Mouse (Mus musculus): ENCODE measurements around the gene Mrs2. TPM values are rescaled to one million over a fixed set of nuclear protein-coding genes. Genes with fewer than 3 reads are reported as not detected.

Gene Mrs2
- polyA plus RNA-seq, 1 experiment from 2014 or later = 18.6 TPM

- H3K4me3 ChIP-seq (replicated peaks) = no peak overlapping the region
- 80% methylated on average over 4 of the region's 4 CpGs for WGBS
- no peak overlapping the region for H3K4me2 ChIP-seq (replicated peaks)
- H3K27ac ChIP-seq = no peak overlapping the region
- no peaks in the 10 kb centered on the region for H3K27me3 ChIP-seq
- ATAC-seq = no peak
- peaks cover 4% of the 10 kb centered on the region; the same call in 1 of the 2 replicates for H3K36me3 ChIP-seq
- H3K9ac ChIP-seq (replicated peaks) = no peak overlapping the region
- no peaks in the 10 kb centered on the region for H3K9me3 ChIP-seq
- H3K4me1 ChIP-seq (replicated peaks) = peaks cover 22% of the 10 kb centered on the region
These were observed 2.2 kb upstream of the Mrs2 start for GRCm38 (mm10) chr13:25022386-25022785.

- peak; percentile 73 for ATAC-seq
- H3K27me3 ChIP-seq = no peaks in the 10 kb centered on the region
- peak overlapping the region; percentile 91 for H3K9ac ChIP-seq (replicated peaks)
- peaks cover 22% of the 10 kb centered on the region for H3K4me1 ChIP-seq (replicated peaks)
- H3K9me3 ChIP-seq = no peaks in the 10 kb centered on the region
- H3K4me2 ChIP-seq (replicated peaks) = peak overlapping the region; percentile 76
- peak overlapping the region; percentile 83 for H3K4me3 ChIP-seq (replicated peaks)
- WGBS = 55% methylated on average over 4 of the region's 4 CpGs
- H3K36me3 ChIP-seq = peaks cover 13% of the 10 kb centered on the region; the same call in 1 of the 2 replicates
- H3K27ac ChIP-seq = peak overlapping the region; percentile 78; the same call in 1 of the 2 replicates
These were observed 337 bp upstream of the Mrs2 start for GRCm38 (mm10) chr13:25020540-25020892.

- peak overlapping the region; percentile 91; the same call in 1 of the 2 replicates for H3K9ac ChIP-seq (replicated peaks)
- no peak for ATAC-seq
- no peak overlapping the region for H3K27ac ChIP-seq
- 94% methylated on average over 9 of the region's 9 CpGs for WGBS
- peaks cover 13% of the 10 kb centered on the region; the same call in 1 of the 2 replicates for H3K36me3 ChIP-seq
- peaks cover 22% of the 10 kb centered on the region for H3K4me1 ChIP-seq (replicated peaks)
- H3K9me3 ChIP-seq = no peaks in the 10 kb centered on the region
- no peaks in the 10 kb centered on the region for H3K27me3 ChIP-seq
- H3K4me2 ChIP-seq (replicated peaks) = peak overlapping the region; percentile 76
- peak overlapping the region; percentile 83; the same call in 1 of the 2 replicates for H3K4me3 ChIP-seq (replicated peaks)
These were observed 1.9 kb downstream of the Mrs2 start for GRCm38 (mm10) chr13:25018316-25018715.

- 0 out of 2 replicates have a peak, but pooled peaks have one; percentile 6 for ATAC-seq
- Histone ChIP-seq H3K27me3 (no peaks in the 10 kb centered on the region), H3K9me3 (peaks cover 6% of the 10 kb centered on the region; the same call in 1 of the 2 replicates), H3K27ac (no peak overlapping the region), H3K36me3 (peaks cover 34% of the 10 kb centered on the region), H3K4me3 (replicated peaks) (no peak overlapping the region), H3K9ac (replicated peaks) (no peak overlapping the region), H3K4me2 (replicated peaks) (no peak overlapping the region), H3K4me1 (replicated peaks) (no peaks in the 10 kb centered on the region)
- 84% methylated on average over 7 of the region's 8 CpGs for WGBS
These were observed 13.1 kb downstream of the Mrs2 start for GRCm38 (mm10) chr13:25007115-25007514.

GRCm38 (mm10) chr13:25002965-25003364 lies 17.2 kb downstream of the Mrs2 start:
- Histone ChIP-seq H3K27ac (no peak overlapping the region), H3K4me2 (replicated peaks) (no peak overlapping the region), H3K4me1 (replicated peaks) (no peaks in the 10 kb centered on the region), H3K9ac (replicated peaks) (no peak overlapping the region), H3K36me3 (peaks cover 71% of the 10 kb centered on the region), H3K9me3 (peaks cover 6% of the 10 kb centered on the region; the same call in 1 of the 2 replicates), H3K4me3 (replicated peaks) (no peak overlapping the region), H3K27me3 (no peaks in the 10 kb centered on the region)
- ATAC-seq = no peak

GRCm38 (mm10) chr13:24999538-24999937 lies 20.6 kb downstream of the Mrs2 start:
- peaks cover 86% of the 10 kb centered on the region for H3K36me3 ChIP-seq
- no peak overlapping the region for H3K4me3 ChIP-seq (replicated peaks)
- H3K9ac ChIP-seq (replicated peaks) = no peak overlapping the region
- H3K4me2 ChIP-seq (replicated peaks) = no peak overlapping the region
- H3K27ac ChIP-seq = no peak overlapping the region
- no peak for ATAC-seq
- WGBS = 85% methylated on average over 2 of the region's 2 CpGs
- H3K9me3 ChIP-seq = no peaks in the 10 kb centered on the region
- H3K27me3 ChIP-seq = no peaks in the 10 kb centered on the region
- H3K4me1 ChIP-seq (replicated peaks) = no peaks in the 10 kb centered on the region

- no peak for ATAC-seq
- no peak overlapping the region for H3K4me3 ChIP-seq (replicated peaks)
- no peaks in the 10 kb centered on the region for H3K27me3 ChIP-seq
- H3K9me3 ChIP-seq = no peaks in the 10 kb centered on the region
- no peak overlapping the region for H3K27ac ChIP-seq
- no peak overlapping the region for H3K4me2 ChIP-seq (replicated peaks)
- H3K36me3 ChIP-seq = peaks cover 82% of the 10 kb centered on the region
- 50% methylated on average over 2 of the region's 2 CpGs for WGBS
- H3K9ac ChIP-seq (replicated peaks) = no peak overlapping the region
- H3K4me1 ChIP-seq (replicated peaks) = no peaks in the 10 kb centered on the region
These were observed 27.0 kb downstream of the Mrs2 start for GRCm38 (mm10) chr13:24993160-24993559.

- WGBS = 87% methylated on average over 6 of the region's 6 CpGs
- no peak overlapping the region for H3K4me3 ChIP-seq (replicated peaks)
These were observed 31.2 kb downstream of the Mrs2 start for GRCm38 (mm10) chr13:24989006-24989405.

GRCm38 (mm10) chr13:24988391-24988790 lies 31.8 kb downstream of the Mrs2 start:
- Histone ChIP-seq H3K9ac (replicated peaks) (no peak overlapping the region), H3K4me2 (replicated peaks) (no peak overlapping the region), H3K9me3 (no peaks in the 10 kb centered on the region), H3K36me3 (peaks cover 35% of the 10 kb centered on the region), H3K4me3 (replicated peaks) (no peak overlapping the region), H3K27ac (no peak overlapping the region), H3K27me3 (no peaks in the 10 kb centered on the region), H3K4me1 (replicated peaks) (0 out of 2 replicates have a peak, but pooled peaks cover 4% of the 10 kb centered on the region)
- peak; percentile 72; the same call in 1 of the 2 replicates for ATAC-seq
- 42% methylated on average over 7 of the region's 7 CpGs for WGBS

More at GRCm38 (mm10) chr13:24989006-24989405, 31.2 kb downstream of the Mrs2 start:
- peaks cover 41% of the 10 kb centered on the region for H3K36me3 ChIP-seq
- no peaks in the 10 kb centered on the region for H3K27me3 ChIP-seq
- H3K4me2 ChIP-seq (replicated peaks) = no peak overlapping the region
- 0 out of 2 replicates have a peak, but pooled peaks cover 4% of the 10 kb centered on the region for H3K4me1 ChIP-seq (replicated peaks)
- no peaks in the 10 kb centered on the region for H3K9me3 ChIP-seq
- no peak overlapping the region for H3K9ac ChIP-seq (replicated peaks)
- ATAC-seq = no peak
- H3K27ac ChIP-seq = no peak overlapping the region

- peak; percentile 71 for ATAC-seq
- no peaks in the 10 kb centered on the region for H3K27me3 ChIP-seq
- no peak overlapping the region for H3K9ac ChIP-seq (replicated peaks)
- 46% methylated on average over 2 of the region's 2 CpGs for WGBS
- H3K4me1 ChIP-seq (replicated peaks) = 0 out of 2 replicates have a peak, but pooled peaks cover 4% of the 10 kb centered on the region
- H3K27ac ChIP-seq = no peak overlapping the region
- H3K9me3 ChIP-seq = no peaks in the 10 kb centered on the region
- H3K4me2 ChIP-seq (replicated peaks) = no peak overlapping the region
- H3K4me3 ChIP-seq (replicated peaks) = no peak overlapping the region
- H3K36me3 ChIP-seq = peaks cover 13% of the 10 kb centered on the region
These were observed 34.7 kb downstream of the Mrs2 start for GRCm38 (mm10) chr13:24985435-24985834.

- Histone ChIP-seq H3K9ac (replicated peaks) (no peak overlapping the region), H3K27ac (no peak overlapping the region), H3K27me3 (no peaks in the 10 kb centered on the region), H3K4me1 (replicated peaks) (0 out of 2 replicates have a peak, but pooled peaks cover 4% of the 10 kb centered on the region), H3K36me3 (0 out of 2 replicates have a peak, but pooled peaks cover 4% of the 10 kb centered on the region), H3K4me3 (replicated peaks) (no peak overlapping the region), H3K9me3 (no peaks in the 10 kb centered on the region), H3K4me2 (replicated peaks) (no peak overlapping the region)
- ATAC-seq = no peak
- 89% methylated on average over 6 of the region's 6 CpGs for WGBS
These were observed 39.1 kb downstream of the Mrs2 start for GRCm38 (mm10) chr13:24981031-24981430.

GRCm38 (mm10) chr13:24977820-24978342 lies 42.3 kb downstream of the Mrs2 start:
- Histone ChIP-seq H3K9me3 (no peaks in the 10 kb centered on the region), H3K4me2 (replicated peaks) (no peak overlapping the region), H3K4me1 (replicated peaks) (no peaks in the 10 kb centered on the region), H3K4me3 (replicated peaks) (no peak overlapping the region), H3K27me3 (no peaks in the 10 kb centered on the region), H3K36me3 (0 out of 2 replicates have a peak, but pooled peaks cover 4% of the 10 kb centered on the region), H3K9ac (replicated peaks) (no peak overlapping the region), H3K27ac (no peak overlapping the region)
- no peak for ATAC-seq
- WGBS = 88% methylated on average over 5 of the region's 5 CpGs
